Mouse (Mus musculus): ENCODE data around the gene Siah2. TPM values are rescaled to one million over a fixed set of nuclear protein-coding genes. Genes with fewer than 3 reads are reported as not detected.

Siah2 gene
- polyA plus RNA-seq, 1 experiment: 18.4 TPM

DNA sequence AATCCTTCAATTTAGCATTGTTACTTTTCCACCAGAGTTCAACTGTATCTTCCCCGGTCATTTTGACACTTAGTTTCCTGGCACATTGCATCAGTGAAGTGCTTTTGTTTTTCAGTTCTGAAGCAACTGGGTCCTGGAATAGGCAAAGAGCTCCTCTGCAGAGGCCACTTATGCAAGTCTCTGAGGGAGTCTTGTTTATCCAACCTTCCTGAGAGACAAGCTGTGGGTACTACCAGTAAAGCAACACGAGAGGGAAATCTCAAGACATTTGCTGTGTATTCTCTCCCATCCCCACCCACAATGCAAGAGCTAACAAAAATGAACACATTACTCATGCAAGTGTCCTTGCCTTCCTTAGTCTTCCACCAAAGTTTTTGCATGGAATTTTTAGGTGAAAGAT is 60.5 kb downstream of the Siah2 start:
- H3K27me3 ChIP-seq (ENCODE audit: control insufficient read depth, insufficient read depth, insufficient read length): no peaks in the 10 kb centered on the region
- no peaks in the 10 kb centered on the region for H3K79me2 ChIP-seq (ENCODE audit: control insufficient read depth, insufficient read depth)
- no peak for TF ChIP-seq CTCF (IDR thresholded peaks at IDR 0.05; ENCODE audit: control insufficient read depth, insufficient read depth, insufficient read length)
- no peak for TF ChIP-seq FOSL1 (IDR thresholded peaks at IDR 0.05; ENCODE audit: insufficient read depth, low read length, poor library complexity, severe bottlenecking)
- no peak for TF ChIP-seq USF1 (IDR thresholded peaks at IDR 0.05; ENCODE audit: low read depth)
- TF ChIP-seq MYOD1 (IDR thresholded peaks at IDR 0.05; ENCODE audit: control insufficient read depth, insufficient read length, low read depth): no peak
- TF ChIP-seq CEBPB (IDR thresholded peaks at IDR 0.05; ENCODE audit: low read depth): no peak
- no peak for TF ChIP-seq MAX (IDR thresholded peaks at IDR 0.05)
- TF ChIP-seq MYOG (IDR thresholded peaks at IDR 0.05; ENCODE audit: control insufficient read depth, extremely low read depth, insufficient read length): no peak
- H3K4me3 ChIP-seq (ENCODE audit: insufficient read depth, poor library complexity, severe bottlenecking): no peak overlapping the region
- H3K36me3 ChIP-seq (ENCODE audit: control insufficient read depth, insufficient read depth): no peaks in the 10 kb centered on the region
- H3ac ChIP-seq (ENCODE audit: control insufficient read depth, insufficient read length, low read depth): no peak overlapping the region
- H3K79me3 ChIP-seq (ENCODE audit: low read depth): no peaks in the 10 kb centered on the region

DNA sequence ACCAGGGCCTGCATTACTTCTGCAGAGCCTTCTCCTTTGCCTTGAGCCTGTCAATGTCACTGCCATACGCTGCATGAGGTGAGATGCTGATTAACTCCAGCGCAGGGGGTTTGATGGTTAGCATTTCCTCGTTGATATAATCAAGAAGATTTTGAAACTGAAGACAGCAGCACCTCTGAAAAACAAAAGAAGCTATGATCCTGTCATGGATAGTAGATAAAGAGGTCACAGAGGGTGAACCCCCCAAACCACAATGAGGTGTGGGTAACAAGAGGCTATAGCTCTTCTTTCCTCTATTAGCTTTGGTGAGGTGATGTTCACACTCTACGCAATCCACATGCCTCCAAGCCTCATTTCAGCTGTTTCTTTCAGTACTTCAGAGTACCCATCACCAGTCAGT is 67.2 kb downstream of the Siah2 start:
- TF ChIP-seq USF1 (IDR thresholded peaks at IDR 0.05; ENCODE audit: low read depth): no peak
- H3K79me3 ChIP-seq (ENCODE audit: low read depth): no peaks in the 10 kb centered on the region
- no peaks in the 10 kb centered on the region for H3K27me3 ChIP-seq (ENCODE audit: control insufficient read depth, insufficient read depth, insufficient read length)
- H3K4me3 ChIP-seq (ENCODE audit: insufficient read depth, poor library complexity, severe bottlenecking): no peak overlapping the region
- no peak overlapping the region for H3ac ChIP-seq (ENCODE audit: control insufficient read depth, insufficient read length, low read depth)
- no peaks in the 10 kb centered on the region for H3K36me3 ChIP-seq (ENCODE audit: control insufficient read depth, insufficient read depth)
- H3K79me2 ChIP-seq (ENCODE audit: control insufficient read depth, insufficient read depth): no peaks in the 10 kb centered on the region

Other genes starting within 250 kb of the Siah2 start
- 16.1 TPM for gene Eif2a, start 166.6 kb downstream of the Siah2 start, polyA plus RNA-seq (2012; fragmentation: generic; extraction: Trizol)
- gene Serp1, start 166.5 kb downstream of the Siah2 start, polyA plus RNA-seq (2012; fragmentation: generic; extraction: Trizol): 41.4 TPM
- gene Selenot, start 115.8 kb downstream of the Siah2 start, polyA plus RNA-seq (2012; fragmentation: generic; extraction: Trizol): 35.2 TPM
- gene Erich6, start 55.2 kb downstream of the Siah2 start, polyA plus RNA-seq (2012; fragmentation: generic; extraction: Trizol): 0.06 TPM
- gene Mindy4b-ps, start 129.9 kb upstream of the Siah2 start, polyA plus RNA-seq (2012; fragmentation: generic; extraction: Trizol): not detected
- gene Clrn1, start 192.9 kb upstream of the Siah2 start, polyA plus RNA-seq (2012; fragmentation: generic; extraction: Trizol): 0.04 TPM